Mouse (Mus musculus): ENCODE measurements at regions not wholly inside any gene's neighbourhood (a gene's known extent, or its start where the extent isn't known, plus 50 kb on each side); places are given as distances from the start of the nearest gene placed in this dataset.
A peak's percentile ranks its signal among the peaks of the same experiment; 100 is the strongest.

- DNase-seq: peak in 1 of 2 experiments; percentile 2
Measured at GRCm38 (mm10) chr1:57032407-57032806, 54.0 kb upstream of the Satb2 start.

- DNase-seq: peak in 1 of 2 experiments; percentile 9
Measured at GRCm38 (mm10) chr1:57033244-57033643, 54.8 kb upstream of the Satb2 start.

- no peak for DNase-seq
Measured at GRCm38 (mm10) chr1:57034411-57034810, 56.0 kb upstream of the Satb2 start.

- DNase-seq: no peak
Measured at GRCm38 (mm10) chr1:57036382-57036781, 57.9 kb upstream of the Satb2 start.

GRCm38 (mm10) chr1:57040201-57040600, 61.8 kb upstream of the Satb2 start:
- DNase-seq: peak; percentile 3 to 9

- DNase-seq: no peak
Measured at GRCm38 (mm10) chr1:57041578-57041977, 63.1 kb upstream of the Satb2 start.

GRCm38 (mm10) chr1:57053836-57054235, 75.4 kb upstream of the Satb2 start:
- no peak for DNase-seq

GRCm38 (mm10) chr1:57055976-57056375, 77.5 kb upstream of the Satb2 start:
- DNase-seq: no peak

GRCm38 (mm10) chr1:57059216-57059615, 80.8 kb upstream of the Satb2 start:
- DNase-seq: no peak

GRCm38 (mm10) chr1:57075221-57075620, 96.8 kb upstream of the Satb2 start:
- no peak for DNase-seq

GRCm38 (mm10) chr1:57076696-57077095, 98.2 kb upstream of the Satb2 start:
- no peak for DNase-seq

GRCm38 (mm10) chr1:57080306-57080705, 101.9 kb upstream of the Satb2 start:
- no peak for DNase-seq

GRCm38 (mm10) chr1:57083134-57083533, 104.7 kb upstream of the Satb2 start:
- no peak for DNase-seq

- no peak for DNase-seq
Measured at GRCm38 (mm10) chr1:57083540-57084083, 105.2 kb upstream of the Satb2 start.

GRCm38 (mm10) chr1:57095361-57096247, 117.2 kb upstream of the Satb2 start:
- DNase-seq: peak; percentile 36 to 56

- DNase-seq: no peak
Measured at GRCm38 (mm10) chr1:57096248-57096600, 117.8 kb upstream of the Satb2 start.

GRCm38 (mm10) chr1:57096740-57097139, 118.3 kb upstream of the Satb2 start:
- no peak for DNase-seq

- no peak for DNase-seq
Measured at GRCm38 (mm10) chr1:57100614-57101013, 122.2 kb upstream of the Satb2 start.

GRCm38 (mm10) chr1:57107308-57107707, 128.9 kb upstream of the Satb2 start:
- DNase-seq: no peak

- DNase-seq: no peak
Measured at GRCm38 (mm10) chr1:57120678-57121077, 142.2 kb upstream of the Satb2 start.

- no peak for DNase-seq
Measured at GRCm38 (mm10) chr1:57144181-57144580, 165.7 kb upstream of the Satb2 start.

- no peak for DNase-seq
Measured at GRCm38 (mm10) chr1:57155869-57156268, 177.4 kb upstream of the Satb2 start.

GRCm38 (mm10) chr1:57164443-57164842, 186.0 kb upstream of the Satb2 start:
- DNase-seq: no peak

- DNase-seq: no peak
Measured at GRCm38 (mm10) chr1:57174289-57174890, 195.9 kb upstream of the Satb2 start.
